Comparison of ENCODE assay signal across 15 mouse cellular contexts in the genomic region with DNA sequence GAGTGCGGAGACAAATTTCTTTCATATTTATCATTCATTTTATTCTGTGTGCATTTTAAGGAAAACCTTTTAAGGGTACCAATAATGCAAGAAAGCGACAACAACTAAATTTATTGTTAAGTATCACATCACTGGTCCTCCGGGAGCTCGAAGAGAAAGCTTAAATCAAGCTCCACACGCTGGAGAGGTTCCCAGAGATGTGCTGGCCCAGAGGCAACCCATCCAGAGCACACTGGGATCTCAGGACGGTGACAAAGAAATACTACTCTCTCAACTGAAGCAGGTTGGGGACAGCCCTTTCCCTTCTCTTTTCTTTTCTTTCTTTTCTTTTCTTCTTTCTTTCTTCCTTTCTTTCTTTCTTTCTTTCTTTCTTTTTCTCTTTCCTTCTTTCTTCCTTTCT.
DNase-seq lines count a peak whose midpoint lies in the region; ATAC-seq lines count a peak whose summit lies in the region.
"Had no signal": no experiment of that assay in that cellular context is flagged by ENCODE, and none has a peak within 500 bp of the region (broad histone marks: within the 10 kb centered on the region; RNA-seq: fewer than 3 reads in every experiment).

No protein-coding gene starts in this region.

- no peak overlapping the region for H3K4me2 ChIP-seq in hindbrain, embryonic 14.5 days (replicated peaks)
- H3K4me2 ChIP-seq in neural tube, embryonic 11.5 days (ENCODE audit: low read depth): no peak overlapping the region
- H3K4me2 ChIP-seq in neural tube, embryonic 15.5 days: no peak overlapping the region
- H3K4me2 ChIP-seq: embryonic facial prominence, embryonic 13.5 days; kidney, embryonic 15.5 days; limb, embryonic 15.5 days had no signal

- H3K9me3 ChIP-seq in hindbrain, embryonic 10.5 days: no peaks in the 10 kb centered on the region
- H3K9me3 ChIP-seq in hindbrain, embryonic 14.5 days (ENCODE audit: control insufficient read depth, low read length): no peaks in the 10 kb centered on the region
- H3K9me3 ChIP-seq in neural tube, embryonic 11.5 days (ENCODE audit: control insufficient read depth, low read length): no peaks in the 10 kb centered on the region
- no peaks in the 10 kb centered on the region for H3K9me3 ChIP-seq in neural tube, embryonic 15.5 days (replicated peaks)
- H3K9me3 ChIP-seq: embryonic facial prominence, embryonic 13.5 days; kidney, embryonic 15.5 days; limb, embryonic 15.5 days had no signal

- H3K9ac ChIP-seq in hindbrain, embryonic 14.5 days: no peak overlapping the region
- H3K9ac ChIP-seq in neural tube, embryonic 11.5 days (ENCODE audit: low read length): no peak overlapping the region
- no peak overlapping the region for H3K9ac ChIP-seq in neural tube, embryonic 15.5 days (replicated peaks)
- H3K9ac ChIP-seq: embryonic facial prominence, embryonic 13.5 days; kidney, embryonic 15.5 days; limb, embryonic 15.5 days had no signal

- DNase-seq in hindbrain, embryonic 10.5 days (ENCODE audit: low spot score): no peak
- DNase-seq in hindbrain, embryonic 14.5 days (ENCODE audit: low spot score): no peak
- no peak for DNase-seq in neural tube, embryonic 11.5 days (ENCODE audit: low spot score)
- peak; percentile 9 for DNase-seq in gastrocnemius, postnatal 10 days
- no peak for DNase-seq in right cerebral cortex, postnatal 25 days
- no peak for DNase-seq in kidney, postnatal 25 days
- DNase-seq: cerebellum, adult 18-20 months; lung, adult 18-20 months; right cerebral cortex, postnatal 4 days; thymus, adult 2 months had no signal

- no peak overlapping the region for H3K4me3 ChIP-seq in hindbrain, embryonic 10.5 days
- H3K4me3 ChIP-seq in hindbrain, embryonic 14.5 days (replicated peaks; ENCODE audit: low read length): no peak overlapping the region
- no peak overlapping the region for H3K4me3 ChIP-seq in neural tube, embryonic 11.5 days (ENCODE audit: low read depth, low read length)
- no peak overlapping the region for H3K4me3 ChIP-seq in neural tube, embryonic 15.5 days (replicated peaks)
- H3K4me3 ChIP-seq: embryonic facial prominence, embryonic 13.5 days; kidney, embryonic 15.5 days; limb, embryonic 15.5 days had no signal

- peaks cover 49% of the 10 kb centered on the region for H3K4me1 ChIP-seq in hindbrain, embryonic 10.5 days (replicated peaks)
- H3K4me1 ChIP-seq in hindbrain, embryonic 14.5 days (replicated peaks; ENCODE audit: control insufficient read depth, insufficient read depth, low read length): peaks cover 19% of the 10 kb centered on the region
- peaks cover 13% of the 10 kb centered on the region for H3K4me1 ChIP-seq in neural tube, embryonic 11.5 days (ENCODE audit: control insufficient read depth, insufficient read depth, low read length)
- peaks cover 22% of the 10 kb centered on the region for H3K4me1 ChIP-seq in neural tube, embryonic 15.5 days

- 0 out of 2 replicates have a peak, but pooled peaks cover 4% of the 10 kb centered on the region for H3K27me3 ChIP-seq in hindbrain, embryonic 10.5 days (ENCODE audit: insufficient read depth, poor library complexity, severe bottlenecking)
- H3K27me3 ChIP-seq in hindbrain, embryonic 14.5 days (ENCODE audit: control insufficient read depth, insufficient read depth, low read length): no peaks in the 10 kb centered on the region
- H3K27me3 ChIP-seq in neural tube, embryonic 11.5 days (ENCODE audit: control insufficient read depth, insufficient read depth, low read length): no peaks in the 10 kb centered on the region
- no peaks in the 10 kb centered on the region for H3K27me3 ChIP-seq in neural tube, embryonic 15.5 days (replicated peaks)
- H3K27me3 ChIP-seq: embryonic facial prominence, embryonic 13.5 days; kidney, embryonic 15.5 days; limb, embryonic 15.5 days had no signal

- H3K27ac ChIP-seq in hindbrain, embryonic 10.5 days: peak overlapping the region; percentile 71; the same call in 1 of the 2 replicates
- no peak overlapping the region for H3K27ac ChIP-seq in hindbrain, embryonic 14.5 days
- 0 out of 2 replicates have a peak overlapping the region, but pooled peaks have one; percentile 56 for H3K27ac ChIP-seq in neural tube, embryonic 11.5 days (ENCODE audit: low read depth, low read length)
- no peak overlapping the region for H3K27ac ChIP-seq in neural tube, embryonic 15.5 days (replicated peaks)
- H3K27ac ChIP-seq: embryonic facial prominence, embryonic 13.5 days; limb, embryonic 15.5 days had no signal

- no peak for ATAC-seq in hindbrain, embryonic 14.5 days (ENCODE audit: low FRiP score)
- no peak for ATAC-seq in neural tube, embryonic 11.5 days (ENCODE audit: insufficient read depth, low FRiP score, low TSS enrichment)
- ATAC-seq in neural tube, embryonic 15.5 days (ENCODE audit: low FRiP score): no peak
- no peak for ATAC-seq in activated CD4-positive, CD25-positive, alpha-beta regulatory T cell, adult 4 months

- no peaks in the 10 kb centered on the region for H3K36me3 ChIP-seq in hindbrain, embryonic 10.5 days
- H3K36me3 ChIP-seq in hindbrain, embryonic 14.5 days (replicated peaks; ENCODE audit: control insufficient read depth, insufficient read depth): no peaks in the 10 kb centered on the region
- H3K36me3 ChIP-seq in neural tube, embryonic 11.5 days (ENCODE audit: control insufficient read depth, insufficient read depth, low read length): no peaks in the 10 kb centered on the region
- H3K36me3 ChIP-seq in neural tube, embryonic 15.5 days: no peaks in the 10 kb centered on the region
- H3K36me3 ChIP-seq: embryonic facial prominence, embryonic 13.5 days; kidney, embryonic 15.5 days; limb, embryonic 15.5 days had no signal

- WGBS in hindbrain, embryonic 10.5 days: 51% methylated on average over 6 of the region's 6 CpGs
- WGBS in hindbrain, embryonic 14.5 days: 40% methylated on average over 6 of the region's 6 CpGs
- 40% methylated on average over 6 of the region's 6 CpGs for WGBS in neural tube, embryonic 11.5 days
- WGBS in neural tube, embryonic 15.5 days: 36% methylated on average over 6 of the region's 6 CpGs

Comparison
In these comparisons a context has a peak if more than half of its experiments do, and no peak if none do; other contexts are left out.
1. H3K27ac ChIP-seq: peak in hindbrain, embryonic 10.5 days (single experiment) and neural tube, embryonic 11.5 days (single experiment); none in hindbrain, embryonic 14.5 days (single experiment) and neural tube, embryonic 15.5 days (single experiment).